ENCODE assay signal across 26 mouse cellular contexts in genomic region chr8:103086956-103087482, GRCm38 (mm10).
DNase-seq lines count a peak whose midpoint lies in the region; ATAC-seq lines count a peak whose summit lies in the region.
"Had no signal": no experiment of that assay in that cellular context is flagged by ENCODE, and none has a peak within 500 bp of the region (broad histone marks: within the 10 kb centered on the region; RNA-seq: fewer than 3 reads in every experiment).

No protein-coding gene starts in this region.

- peak; percentile 4 for DNase-seq in embryo, embryonic 10 days (ENCODE audit: low spot score)
- no peak for DNase-seq in embryo, embryonic 10.5 days (ENCODE audit: low spot score)
- peak; percentile 3 to 5 for DNase-seq in left cerebral cortex, adult 9 months (ENCODE audit: low spot score in 2 of 2)
- DNase-seq in left cerebral cortex, adult 11 months (ENCODE audit: low spot score): no peak
- DNase-seq in right cerebral cortex, postnatal 25 days: peak; percentile 11
- DNase-seq in thymus, postnatal 0 days (ENCODE audit: low spot score): no peak
- DNase-seq: adrenal gland, postnatal 10 days; cerebellum, adult 8-10 months; gastrocnemius, postnatal 25 days; heart, adult 18-20 months; heart, postnatal 10 days; kidney, adult 11 months; lung, postnatal 36 days; retina, postnatal 1 day had no signal

- WGBS in midbrain, embryonic 16.5 days: 30% methylated on average over 4 of the region's 4 CpGs
- 31% methylated on average over 4 of the region's 4 CpGs for WGBS in midbrain, embryonic 13.5 days

- H3K36me3 ChIP-seq in midbrain, embryonic 16.5 days (ENCODE audit: control insufficient read depth, insufficient read depth, low read length): no peaks in the 10 kb centered on the region
- no peaks in the 10 kb centered on the region for H3K36me3 ChIP-seq in midbrain, embryonic 13.5 days
- H3K36me3 ChIP-seq: embryonic facial prominence, embryonic 12.5 days; heart, embryonic 12.5 days; limb, embryonic 15.5 days; lung, embryonic 15.5 days; neural tube, embryonic 13.5 days had no signal

- no peaks in the 10 kb centered on the region for H3K27me3 ChIP-seq in midbrain, embryonic 16.5 days (ENCODE audit: control insufficient read depth, insufficient read depth, low read depth, low read length)
- H3K27me3 ChIP-seq in midbrain, embryonic 13.5 days: no peaks in the 10 kb centered on the region
- H3K27me3 ChIP-seq: embryonic facial prominence, embryonic 12.5 days; forebrain, embryonic 13.5 days; heart, embryonic 12.5 days; limb, embryonic 15.5 days; lung, embryonic 15.5 days; neural tube, embryonic 13.5 days had no signal

- no peak overlapping the region for H3K9ac ChIP-seq in midbrain, embryonic 16.5 days (ENCODE audit: low read depth, low read length)
- no peak overlapping the region for H3K9ac ChIP-seq in midbrain, embryonic 13.5 days (replicated peaks)
- H3K9ac ChIP-seq: embryonic facial prominence, embryonic 12.5 days; forebrain, embryonic 13.5 days; heart, embryonic 12.5 days; limb, embryonic 15.5 days; liver, embryonic 14.5 days; lung, embryonic 15.5 days; neural tube, embryonic 13.5 days had no signal

- H3K4me3 ChIP-seq in midbrain, embryonic 16.5 days (ENCODE audit: low read depth, low read length): no peak overlapping the region
- no peak overlapping the region for H3K4me3 ChIP-seq in midbrain, embryonic 13.5 days (replicated peaks)
- H3K4me3 ChIP-seq: embryonic facial prominence, embryonic 12.5 days; erythroblast, embryonic 14.5 days; forebrain, embryonic 13.5 days; heart, embryonic 12.5 days; limb, embryonic 15.5 days; lung, embryonic 15.5 days; myocyte; neural tube, embryonic 13.5 days had no signal

- H3K27ac ChIP-seq in midbrain, embryonic 16.5 days (ENCODE audit: low read length): no peak overlapping the region
- no peak overlapping the region for H3K27ac ChIP-seq in midbrain, embryonic 13.5 days
- H3K27ac ChIP-seq: embryonic facial prominence, embryonic 12.5 days; forebrain, embryonic 13.5 days; limb, embryonic 15.5 days; liver, embryonic 14.5 days; lung, embryonic 15.5 days; neural tube, embryonic 13.5 days; stomach, postnatal 0 days had no signal

- 0 out of 2 replicates have a peak, but pooled peaks have one; percentile 8 for ATAC-seq in midbrain, embryonic 16.5 days
- ATAC-seq in midbrain, embryonic 13.5 days: no peak
- ATAC-seq: forebrain, embryonic 13.5 days had no signal

- no peak overlapping the region for H3K4me2 ChIP-seq in midbrain, embryonic 16.5 days (ENCODE audit: low read length)
- H3K4me2 ChIP-seq in midbrain, embryonic 13.5 days (replicated peaks): no peak overlapping the region
- H3K4me2 ChIP-seq: embryonic facial prominence, embryonic 12.5 days; forebrain, embryonic 13.5 days; heart, embryonic 12.5 days; limb, embryonic 15.5 days; lung, embryonic 15.5 days; neural tube, embryonic 13.5 days had no signal

- no peaks in the 10 kb centered on the region for H3K9me3 ChIP-seq in midbrain, embryonic 16.5 days (replicated peaks; ENCODE audit: control insufficient read depth, low read length, poor library complexity, severe bottlenecking)
- no peaks in the 10 kb centered on the region for H3K9me3 ChIP-seq in midbrain, embryonic 13.5 days
- H3K9me3 ChIP-seq: embryonic facial prominence, embryonic 12.5 days; forebrain, embryonic 13.5 days; heart, embryonic 12.5 days; limb, embryonic 15.5 days; lung, embryonic 15.5 days; neural tube, embryonic 13.5 days had no signal

- 0 out of 2 replicates have a peak, but pooled peaks cover 7% of the 10 kb centered on the region for H3K4me1 ChIP-seq in midbrain, embryonic 16.5 days (ENCODE audit: control insufficient read depth, insufficient read depth, low read length)
- H3K4me1 ChIP-seq in midbrain, embryonic 13.5 days (replicated peaks): peaks cover 6% of the 10 kb centered on the region
- H3K4me1 ChIP-seq: forebrain, embryonic 13.5 days; heart, embryonic 12.5 days; limb, embryonic 15.5 days; lung, embryonic 15.5 days; neural tube, embryonic 13.5 days had no signal

Comparison
In these comparisons a context has a peak if more than half of its experiments do, and no peak if none do; other contexts are left out.
1. DNase-seq: peak in embryo, embryonic 10 days (single experiment), left cerebral cortex, adult 9 months (2 of 2) and right cerebral cortex, postnatal 25 days (single experiment); none in embryo, embryonic 10.5 days (single experiment), left cerebral cortex, adult 11 months (single experiment) and thymus, postnatal 0 days (single experiment).